Mouse (Mus musculus) midbrain, embryonic 15.5 days (tissue): ENCODE results near the gene Iqgap3. TPM values are rescaled to one million over a fixed set of nuclear protein-coding genes. Genes with fewer than 3 reads are reported as not detected.
A peak's percentile ranks its signal among the peaks of the same experiment; 100 is the strongest.

ENCODE experiments used
- ATAC-seq: fragments of 200-750 bp; cut with Nextera tagmentation; replicated peaks from 2 replicates; pipeline ENCODE4 v1.8.0; 2017; ENCODE audit warnings: moderate TSS enrichment
- H3K27ac ChIP-seq: fragments of 300-500 bp; sonication (generic); 2 replicates; pipeline ENCODE4 v1.5.1; 2015; ENCODE audit warnings: mild to moderate bottlenecking, inconsistent platforms
- H3K27me3 ChIP-seq: fragments of 300-500 bp; sonication (generic); replicated peaks from 2 replicates; pipeline ENCODE4 v1.6.1; 2015; ENCODE audit warnings: inconsistent platforms
- H3K36me3 ChIP-seq: fragments of 300-500 bp; sonication (generic); replicated peaks from 2 replicates; pipeline ENCODE4 v1.6.1; 2015; ENCODE audit warnings: inconsistent platforms
- H3K4me1 ChIP-seq: fragments of 300-500 bp; sonication (generic); 2 replicates; pipeline ENCODE4 v1.6.1; 2015; ENCODE audit warnings: inconsistent platforms
- H3K4me2 ChIP-seq: fragments of 300-500 bp; sonication (generic); 2 replicates; pipeline ENCODE4 v1.6.1; 2015; ENCODE audit warnings: inconsistent platforms, mild to moderate bottlenecking, moderate library complexity
- H3K4me3 ChIP-seq: fragments of 300-500 bp; sonication (generic); 2 replicates; pipeline ENCODE4 v1.5.1; 2015; ENCODE audit warnings: mild to moderate bottlenecking, inconsistent platforms
- H3K9ac ChIP-seq: fragments of 300-500 bp; sonication (generic); 2 replicates; pipeline ENCODE4 v1.6.1; 2015; ENCODE audit warnings: mild to moderate bottlenecking, inconsistent platforms
- H3K9me3 ChIP-seq: fragments of 300-500 bp; sonication (generic); 2 replicates; pipeline ENCODE4 v1.6.1; 2016; ENCODE audit warnings: inconsistent platforms
- WGBS: fragments of 180-500 bp; shearing (Covaris S2); methylation state at CpG from one replicate; pipeline ENCODE4 v1.1.7; 2015; ENCODE audit warnings: mixed read lengths; 5-methylcytosine and 5-hydroxymethylcytosine counted together
- polyA plus RNA-seq: library from polyadenylated mRNA; unstranded; fragments of >200 nt; fragmentation: Nextera tagmentation; extraction: Ambion mirVana; gene quantifications from 2 replicates; pipeline ENCODE4 v1.2.1, GENCODE M21; 2015

Gene Iqgap3
- polyA plus RNA-seq, 1 experiment from 2014 or later: 2.7 TPM

GRCm38 (mm10) chr3:88131071-88131470, 49.3 kb downstream of the Iqgap3 start:
- H3K9ac ChIP-seq: no peak overlapping the region
- H3K36me3 ChIP-seq: no peaks in the 10 kb centered on the region
- H3K27ac ChIP-seq: no peak overlapping the region
- no peak overlapping the region for H3K4me3 ChIP-seq
- no peaks in the 10 kb centered on the region for H3K4me1 ChIP-seq
- no peaks in the 10 kb centered on the region for H3K27me3 ChIP-seq
- H3K4me2 ChIP-seq: no peak overlapping the region
- no peak for ATAC-seq
- no peaks in the 10 kb centered on the region for H3K9me3 ChIP-seq
- WGBS: 95% methylated on average over 3 of the region's 3 CpGs

- peaks cover 2% of the 10 kb centered on the region; the same call in 1 of the 2 replicates for H3K4me1 ChIP-seq
- no peaks in the 10 kb centered on the region for H3K27me3 ChIP-seq
- WGBS: 85% methylated on average over 2 of the region's 2 CpGs
- no peaks in the 10 kb centered on the region for H3K36me3 ChIP-seq
- no peak overlapping the region for H3K4me3 ChIP-seq
- H3K27ac ChIP-seq: no peak overlapping the region
- no peak overlapping the region for H3K9ac ChIP-seq
- H3K9me3 ChIP-seq: no peaks in the 10 kb centered on the region
- no peak overlapping the region for H3K4me2 ChIP-seq
- no peak for ATAC-seq
These were observed 50.7 kb downstream of the Iqgap3 start for GRCm38 (mm10) chr3:88132492-88132891.

- no peaks in the 10 kb centered on the region for H3K9me3 ChIP-seq
- no peaks in the 10 kb centered on the region for H3K27me3 ChIP-seq
- no peaks in the 10 kb centered on the region for H3K36me3 ChIP-seq
- no peak for ATAC-seq
- WGBS: 64% methylated on average over 4 of the region's 4 CpGs
- peaks cover 8% of the 10 kb centered on the region; the same call in 1 of the 2 replicates for H3K4me1 ChIP-seq
- H3K9ac ChIP-seq: no peak overlapping the region
- no peak overlapping the region for H3K4me2 ChIP-seq
- no peak overlapping the region for H3K4me3 ChIP-seq
- H3K27ac ChIP-seq: no peak overlapping the region
These were observed 51.5 kb downstream of the Iqgap3 start for GRCm38 (mm10) chr3:88133187-88133771.

- Histone ChIP-seq H3K4me1 (peaks cover 22% of the 10 kb centered on the region), H3K27me3 (peaks cover 18% of the 10 kb centered on the region), H3K4me3 (no peak overlapping the region), H3K4me2 (no peak overlapping the region), H3K9me3 (no peaks in the 10 kb centered on the region), H3K27ac (no peak overlapping the region), H3K36me3 (no peaks in the 10 kb centered on the region), H3K9ac (no peak overlapping the region)
- WGBS: 85% methylated on average over 9 of the region's 9 CpGs
- no peak for ATAC-seq
These were observed 54.6 kb downstream of the Iqgap3 start for GRCm38 (mm10) chr3:88136346-88136745.

- Histone ChIP-seq H3K9ac (no peak overlapping the region), H3K9me3 (no peaks in the 10 kb centered on the region), H3K36me3 (no peaks in the 10 kb centered on the region), H3K4me1 (peaks cover 26% of the 10 kb centered on the region), H3K4me2 (no peak overlapping the region), H3K4me3 (no peak overlapping the region), H3K27me3 (peaks cover 18% of the 10 kb centered on the region), H3K27ac (no peak overlapping the region)
- WGBS: 82% methylated on average over 4 of the region's 4 CpGs
- no peak for ATAC-seq
These were observed 55.2 kb downstream of the Iqgap3 start for GRCm38 (mm10) chr3:88136945-88137494.

GRCm38 (mm10) chr3:88137821-88138220, 56.0 kb downstream of the Iqgap3 start:
- ATAC-seq: no peak

GRCm38 (mm10) chr3:88138336-88139242, 56.8 kb downstream of the Iqgap3 start:
- Histone ChIP-seq H3K4me2 (peak overlapping the region; percentile 88), H3K4me1 (peaks cover 33% of the 10 kb centered on the region), H3K27me3 (peaks cover 18% of the 10 kb centered on the region), H3K36me3 (no peaks in the 10 kb centered on the region), H3K27ac (peak overlapping the region; percentile 72), H3K9ac (peak overlapping the region; percentile 36), H3K9me3 (no peaks in the 10 kb centered on the region), H3K4me3 (peak overlapping the region; percentile 43)
- under 1% methylated on average over 32 of the region's 32 CpGs for WGBS
- ATAC-seq: peak; percentile 75

More at GRCm38 (mm10) chr3:88137821-88138220, 56.0 kb downstream of the Iqgap3 start:
- peak overlapping the region; percentile 72 for H3K27ac ChIP-seq
- H3K9ac ChIP-seq: no peak overlapping the region
- H3K4me2 ChIP-seq: peak overlapping the region; percentile 88
- H3K4me3 ChIP-seq: peak overlapping the region; percentile 43
- H3K27me3 ChIP-seq: peaks cover 18% of the 10 kb centered on the region
- H3K4me1 ChIP-seq: peaks cover 26% of the 10 kb centered on the region
- H3K9me3 ChIP-seq: no peaks in the 10 kb centered on the region
- WGBS: 11% methylated on average over 3 of the region's 3 CpGs
- H3K36me3 ChIP-seq: no peaks in the 10 kb centered on the region

- no peak for ATAC-seq
- Histone ChIP-seq H3K27ac (peak overlapping the region; percentile 69), H3K9me3 (no peaks in the 10 kb centered on the region), H3K4me3 (peak overlapping the region; percentile 43), H3K36me3 (no peaks in the 10 kb centered on the region), H3K4me1 (peaks cover 42% of the 10 kb centered on the region), H3K27me3 (peaks cover 18% of the 10 kb centered on the region), H3K9ac (peak overlapping the region; percentile 36; the same call in 1 of the 2 replicates), H3K4me2 (peak overlapping the region; percentile 88)
- 17% methylated on average over 25 of the region's 25 CpGs for WGBS
These were observed 57.7 kb downstream of the Iqgap3 start for GRCm38 (mm10) chr3:88139243-88140177.

GRCm38 (mm10) chr3:88140178-88140902, 58.6 kb downstream of the Iqgap3 start:
- H3K9ac ChIP-seq: no peak overlapping the region
- H3K27ac ChIP-seq: peak overlapping the region; percentile 14; the same call in 1 of the 2 replicates
- H3K9me3 ChIP-seq: no peaks in the 10 kb centered on the region
- peaks cover 50% of the 10 kb centered on the region for H3K4me1 ChIP-seq
- H3K4me3 ChIP-seq: no peak overlapping the region
- ATAC-seq: no peak
- H3K27me3 ChIP-seq: peaks cover 18% of the 10 kb centered on the region
- WGBS: 31% methylated on average over 11 of the region's 11 CpGs
- no peak overlapping the region for H3K4me2 ChIP-seq
- H3K36me3 ChIP-seq: no peaks in the 10 kb centered on the region

- no peak for ATAC-seq
- Histone ChIP-seq H3K4me3 (peak overlapping the region; percentile 85; the same call in 1 of the 2 replicates), H3K4me1 (peaks cover 57% of the 10 kb centered on the region), H3K27ac (peak overlapping the region; percentile 98), H3K9me3 (no peaks in the 10 kb centered on the region), H3K36me3 (no peaks in the 10 kb centered on the region), H3K9ac (no peak overlapping the region), H3K27me3 (peaks cover 18% of the 10 kb centered on the region), H3K4me2 (peak overlapping the region; percentile 92)
- WGBS: 56% methylated on average over 6 of the region's 6 CpGs
These were observed 59.2 kb downstream of the Iqgap3 start for GRCm38 (mm10) chr3:88140903-88141430.

GRCm38 (mm10) chr3:88141439-88141786, 59.6 kb downstream of the Iqgap3 start:
- Histone ChIP-seq H3K27me3 (peaks cover 18% of the 10 kb centered on the region), H3K36me3 (no peaks in the 10 kb centered on the region), H3K27ac (peak overlapping the region; percentile 98), H3K4me3 (peak overlapping the region; percentile 85), H3K4me1 (peaks cover 61% of the 10 kb centered on the region), H3K9ac (peak overlapping the region; percentile 87; the same call in 1 of the 2 replicates), H3K9me3 (no peaks in the 10 kb centered on the region), H3K4me2 (peak overlapping the region; percentile 92)
- ATAC-seq: no peak
- WGBS: 14% methylated on average over 9 of the region's 9 CpGs
